Mouse (Mus musculus) liver, adult 10 weeks (tissue): Measurements from ENCODE around the gene March4. TPM values are rescaled to one million over a fixed set of nuclear protein-coding genes. Genes with fewer than 3 reads are reported as not detected.

Source experiments
- polyA plus RNA-seq: library from polyadenylated mRNA; stranded (reverse); fragments of 350-450 nt; fragmentation: Illumina TruSeq; extraction: RNeasy Lipid Tissue Mini Kit (QIAGEN cat#74804); gene quantifications from one replicate; pipeline ENCODE4 v1.2.3, GENCODE M21; 2014; ENCODE audit warnings: low read depth, low replicate concordance

Gene March4
- polyA plus RNA-seq, result not detected

GRCm38 (mm10) chr1:72536611-72537351 is at the start of gene March4:
Gene March4, minus strand, starts transcription at chr1:72536930.

GRCm38 (mm10) chr1:72582947-72583731 is 46.4 kb upstream of the March4 start, which contains the start of gene Smarcal1:
Gene Smarcal1, plus strand, starts transcription at chr1:72583251.

Other genes starting within 250 kb of the March4 start
- 26.3 TPM for gene Xrcc5, start 229.5 kb downstream of the March4 start, polyA plus RNA-seq
- gene Smarcal1, start 46.3 kb upstream of the March4 start, polyA plus RNA-seq, result 2.9 TPM
- gene Ankar, start 163.6 kb upstream of the March4 start, polyA plus RNA-seq, result not detected
- gene Rpl37a, start 174.4 kb upstream of the March4 start, polyA plus RNA-seq, result 39.9 TPM